ENCODE assay signal across 9 mouse cellular contexts in genomic region chr9:48837181-48837580, GRCm38 (mm10). TPM values are rescaled to one million over a fixed set of nuclear protein-coding genes. Genes with fewer than 3 reads are reported as not detected.
DNase-seq lines count a peak whose midpoint lies in the region; ATAC-seq and TF ChIP-seq lines count a peak whose summit lies in the region.
"Had no signal": no experiment of that assay in that cellular context is flagged by ENCODE, and none has a peak within 500 bp of the region (broad histone marks: within the 10 kb centered on the region; RNA-seq: fewer than 3 reads in every experiment).

No protein-coding gene starts in this region.

- peaks cover 31% of the 10 kb centered on the region for H3K79me2 ChIP-seq in liver, adult 2 months (ENCODE audit: control insufficient read depth, insufficient read depth, low read length)

- H3K36me3 ChIP-seq in lung, embryonic 14.5 days (ENCODE audit: insufficient read depth), result no peaks in the 10 kb centered on the region
- no peaks in the 10 kb centered on the region for H3K36me3 ChIP-seq in embryonic facial prominence, embryonic 15.5 days
- H3K36me3 ChIP-seq in hindbrain, embryonic 11.5 days (ENCODE audit: control insufficient read depth, insufficient read depth, low read length), result peaks cover 4% of the 10 kb centered on the region; the same call in 1 of the 2 replicates
- peaks cover 5% of the 10 kb centered on the region; the same call in 1 of the 2 replicates for H3K36me3 ChIP-seq in liver, adult 2 months (ENCODE audit: control insufficient read depth, insufficient read depth, low read length)
- 0 out of 2 replicates have a peak, but pooled peaks cover 3% of the 10 kb centered on the region for H3K36me3 ChIP-seq in neural tube, embryonic 13.5 days

- no peaks in the 10 kb centered on the region for H3K4me1 ChIP-seq in lung, embryonic 14.5 days (ENCODE audit: insufficient read depth)
- H3K4me1 ChIP-seq in embryonic facial prominence, embryonic 15.5 days, result peaks cover 27% of the 10 kb centered on the region
- peaks cover 10% of the 10 kb centered on the region; the same call in 1 of the 2 replicates for H3K4me1 ChIP-seq in hindbrain, embryonic 11.5 days (replicated peaks; ENCODE audit: control insufficient read depth, insufficient read depth, low read length)
- H3K4me1 ChIP-seq in liver, adult 2 months (ENCODE audit: control insufficient read depth, insufficient read depth, low read length), result 0 out of 2 replicates have a peak, but pooled peaks cover 8% of the 10 kb centered on the region
- peaks cover 53% of the 10 kb centered on the region for H3K4me1 ChIP-seq in neural tube, embryonic 13.5 days (replicated peaks)

- H3K27me3 ChIP-seq in lung, embryonic 14.5 days (ENCODE audit: insufficient read depth, low read length), result peaks cover 61% of the 10 kb centered on the region
- peaks cover 48% of the 10 kb centered on the region for H3K27me3 ChIP-seq in embryonic facial prominence, embryonic 15.5 days
- no peaks in the 10 kb centered on the region; the same call in 1 of the 2 replicates for H3K27me3 ChIP-seq in hindbrain, embryonic 11.5 days (ENCODE audit: control insufficient read depth, insufficient read depth, low read length)
- no peaks in the 10 kb centered on the region for H3K27me3 ChIP-seq in liver, adult 2 months (ENCODE audit: control insufficient read depth, insufficient read depth, low read length)
- H3K27me3 ChIP-seq in neural tube, embryonic 13.5 days, result peaks cover 44% of the 10 kb centered on the region

- H3K9ac ChIP-seq in lung, embryonic 14.5 days, result no peak overlapping the region
- no peak overlapping the region for H3K9ac ChIP-seq in embryonic facial prominence, embryonic 15.5 days
- H3K9ac ChIP-seq in hindbrain, embryonic 11.5 days (ENCODE audit: low read depth, low read length), result no peak overlapping the region
- H3K9ac ChIP-seq in liver, adult 2 months (ENCODE audit: low read depth, low read length), result no peak overlapping the region; the same call in 1 of the 2 replicates
- H3K9ac ChIP-seq in neural tube, embryonic 13.5 days, result peak overlapping the region; percentile 82

- no peak for ATAC-seq in lung, embryonic 14.5 days (ENCODE audit: insufficient read depth)
- ATAC-seq in embryonic facial prominence, embryonic 15.5 days (ENCODE audit: insufficient number of reproducible peaks, low FRiP score, low TSS enrichment, low read depth), result no peak; the same call in 1 of the 2 replicates
- ATAC-seq in hindbrain, embryonic 11.5 days (ENCODE audit: low FRiP score), result no peak
- no peak for ATAC-seq in neural tube, embryonic 13.5 days (ENCODE audit: low read depth)
- ATAC-seq: Patski had no signal

- TF ChIP-seq CTCF in lung, embryonic 14.5 days (IDR thresholded peaks at IDR 0.05; ENCODE audit: low read depth), result peak; percentile 42
- TF ChIP-seq CTCF in liver, adult 2 months (IDR thresholded peaks at IDR 0.05; ENCODE audit: low read depth, low read length), result 0 out of 2 replicates have a peak, but pooled peaks have one; percentile 12

- WGBS in lung, embryonic 14.5 days, result 6% methylated on average over 14 of the region's 14 CpGs
- WGBS in embryonic facial prominence, embryonic 15.5 days, result 4% methylated on average over 14 of the region's 14 CpGs
- WGBS in hindbrain, embryonic 11.5 days, result 3% methylated on average over 14 of the region's 14 CpGs
- 31% methylated on average over 14 of the region's 14 CpGs for WGBS in liver, adult 2 months
- WGBS in neural tube, embryonic 13.5 days, result 3% methylated on average over 14 of the region's 14 CpGs

- TF ChIP-seq POLR2A in liver, adult 2 months (IDR thresholded peaks at IDR 0.05; ENCODE audit: extremely low read depth, insufficient read depth, low read length), result no peak

- peak overlapping the region; percentile 56; the same call in 1 of the 2 replicates for H3K4me3 ChIP-seq in lung, embryonic 14.5 days (ENCODE audit: low read depth, low read length)
- peak overlapping the region; percentile 61 for H3K4me3 ChIP-seq in embryonic facial prominence, embryonic 15.5 days (replicated peaks)
- H3K4me3 ChIP-seq in hindbrain, embryonic 11.5 days (ENCODE audit: low read depth, low read length), result peak overlapping the region; percentile 84; the same call in 1 of the 2 replicates
- H3K4me3 ChIP-seq in liver, adult 2 months (ENCODE audit: insufficient read depth, low read depth, low read length), result no peak overlapping the region
- H3K4me3 ChIP-seq in neural tube, embryonic 13.5 days, result peak overlapping the region; percentile 72

- H3K4me2 ChIP-seq in lung, embryonic 14.5 days, result peak overlapping the region; percentile 96
- peak overlapping the region; percentile 95 for H3K4me2 ChIP-seq in embryonic facial prominence, embryonic 15.5 days (replicated peaks)
- peak overlapping the region; percentile 96 for H3K4me2 ChIP-seq in hindbrain, embryonic 11.5 days (replicated peaks; ENCODE audit: low read depth, low read length)
- peak overlapping the region; percentile 100 for H3K4me2 ChIP-seq in neural tube, embryonic 13.5 days

- no peak overlapping the region for H3K27ac ChIP-seq in lung, embryonic 14.5 days (ENCODE audit: low read depth)
- H3K27ac ChIP-seq in embryonic facial prominence, embryonic 15.5 days (replicated peaks), result no peak overlapping the region
- H3K27ac ChIP-seq in hindbrain, embryonic 11.5 days (ENCODE audit: low read depth, low read length), result no peak overlapping the region
- H3K27ac ChIP-seq in liver, adult 2 months (replicated peaks; ENCODE audit: insufficient read depth, low read depth, low read length), result no peak overlapping the region
- H3K27ac ChIP-seq in neural tube, embryonic 13.5 days (replicated peaks), result no peak overlapping the region

- H3K9me3 ChIP-seq in lung, embryonic 14.5 days (ENCODE audit: low read depth, low read length), result no peaks in the 10 kb centered on the region
- no peaks in the 10 kb centered on the region for H3K9me3 ChIP-seq in embryonic facial prominence, embryonic 15.5 days (replicated peaks)
- no peaks in the 10 kb centered on the region for H3K9me3 ChIP-seq in hindbrain, embryonic 11.5 days (ENCODE audit: control insufficient read depth, low read length)
- no peaks in the 10 kb centered on the region for H3K9me3 ChIP-seq in neural tube, embryonic 13.5 days

- peak; percentile 62 for DNase-seq in lung, embryonic 14.5 days
- DNase-seq in lung, postnatal 25 days (ENCODE audit: low spot score), result no peak
- DNase-seq in hindbrain, embryonic 11.5 days (ENCODE audit: low spot score), result peak; percentile 62
- DNase-seq in liver, adult 2 months (ENCODE audit: extremely low read depth, low read depth, low spot score), result no peak
- no peak for DNase-seq in spleen, postnatal 14 days (ENCODE audit: low spot score in 2 of 2)
- DNase-seq in c-Kit-positive CD71-positive TER-119-positive erythroid progenitor cells, embryonic 14.5 days (ENCODE audit: low spot score), result no peak

RNA-seq across cellular contexts. Expression of gene Zbtb16, which starts 1.2 kb away (rescaled TPM):
- 0.71 and 1.2 TPM in 2 replicates for polyA plus RNA-seq in lung, embryonic 14.5 days (2014; fragmentation: Nextera tagmentation; extraction: Ambion mirVana)
- polyA plus RNA-seq in embryonic facial prominence, embryonic 15.5 days (2015; fragmentation: Nextera tagmentation; extraction: Ambion mirVana), result 9.1 and 10.0 TPM in 2 replicates
- 8.4 and 10.6 TPM in 2 replicates for polyA plus RNA-seq in hindbrain, embryonic 11.5 days (2014; fragmentation: Nextera tagmentation; extraction: Ambion mirVana)
- total RNA-seq in liver, adult 2 months (2014; rRNA removed), result 19.3 and 24.2 TPM in 2 replicates
- 5.3 and 7.2 TPM in 2 replicates for polyA plus RNA-seq in liver, adult 2 months (2012; rRNA removed)
- 7.4 and 8.5 TPM in 2 replicates for polyA plus RNA-seq in neural tube, embryonic 13.5 days (2015; fragmentation: Nextera tagmentation; extraction: Ambion mirVana)

Comparison
In these comparisons a context has a peak if more than half of its experiments do, and no peak if none do; other contexts are left out.
1. DNase-seq: peak in lung, embryonic 14.5 days (single experiment) and hindbrain, embryonic 11.5 days (single experiment); none in lung, postnatal 25 days (single experiment), liver, adult 2 months (single experiment), spleen, postnatal 14 days (0 of 2) and c-Kit-positive CD71-positive TER-119-positive erythroid progenitor cells, embryonic 14.5 days (single experiment).
2. Peak in every context shown above with its lines, with median percentiles within 50 percentile points of each other: H3K4me2 ChIP-seq.